Mouse (Mus musculus): ENCODE data around the gene Pibf1. TPM values are rescaled to one million over a fixed set of nuclear protein-coding genes. Genes with fewer than 3 reads are reported as not detected.

Pibf1 gene
- polyA plus RNA-seq, 1 experiment from 2014 or later = 24.8 TPM

GRCm38 (mm10) chr14:99262026-99262425, 162.8 kb downstream of the Pibf1 start:
- H3K4me1 ChIP-seq (ENCODE audit: control insufficient read depth, insufficient read depth, low read length) = no peaks in the 10 kb centered on the region
- no peak overlapping the region for H3K4me2 ChIP-seq (ENCODE audit: low read depth, severe bottlenecking)
- WGBS = 95% methylated on average over 12 of the region's 12 CpGs
- no peaks in the 10 kb centered on the region for H3K9me3 ChIP-seq (ENCODE audit: control insufficient read depth, low read length)
- no peak overlapping the region for H3K9ac ChIP-seq (ENCODE audit: low read length)
- H3K27me3 ChIP-seq (ENCODE audit: control insufficient read depth, insufficient read depth, low read length) = no peaks in the 10 kb centered on the region
- ATAC-seq (ENCODE audit: insufficient number of reproducible peaks, low FRiP score, low TSS enrichment, low read depth) (no peak), DNase-seq (ENCODE audit: low spot score) (no peak)
- H3K4me3 ChIP-seq (ENCODE audit: low read depth, low read length) = no peak overlapping the region
- no peak overlapping the region for H3K27ac ChIP-seq (replicated peaks; ENCODE audit: low read depth, low read length)
- no peaks in the 10 kb centered on the region for H3K36me3 ChIP-seq (ENCODE audit: control insufficient read depth, insufficient read depth, low read length)

GRCm38 (mm10) chr14:99263816-99264215, 164.6 kb downstream of the Pibf1 start:
- H3K27me3 ChIP-seq (ENCODE audit: control insufficient read depth, insufficient read depth, low read length) = no peaks in the 10 kb centered on the region
- H3K9ac ChIP-seq (ENCODE audit: low read length) = no peak overlapping the region
- ATAC-seq (ENCODE audit: insufficient number of reproducible peaks, low FRiP score, low TSS enrichment, low read depth) = no peak
- 93% methylated on average over 6 of the region's 6 CpGs for WGBS
- no peak for DNase-seq (ENCODE audit: low spot score)
- no peaks in the 10 kb centered on the region for H3K4me1 ChIP-seq (ENCODE audit: control insufficient read depth, insufficient read depth, low read length)
- no peak overlapping the region for H3K4me3 ChIP-seq (ENCODE audit: low read depth, low read length)
- no peak overlapping the region for H3K27ac ChIP-seq (replicated peaks; ENCODE audit: low read depth, low read length)
- no peak overlapping the region for H3K4me2 ChIP-seq (ENCODE audit: low read depth, severe bottlenecking)
- H3K36me3 ChIP-seq (ENCODE audit: control insufficient read depth, insufficient read depth, low read length) = no peaks in the 10 kb centered on the region
- no peaks in the 10 kb centered on the region for H3K9me3 ChIP-seq (ENCODE audit: control insufficient read depth, low read length)

GRCm38 (mm10) chr14:99265791-99266190, 166.6 kb downstream of the Pibf1 start:
- no peak overlapping the region for H3K4me2 ChIP-seq (ENCODE audit: low read depth, severe bottlenecking)
- DNase-seq (ENCODE audit: low spot score) = no peak
- no peaks in the 10 kb centered on the region for H3K9me3 ChIP-seq (ENCODE audit: control insufficient read depth, low read length)
- WGBS = 93% methylated on average over 14 of the region's 14 CpGs
- H3K4me1 ChIP-seq (ENCODE audit: control insufficient read depth, insufficient read depth, low read length) = no peaks in the 10 kb centered on the region
- H3K27me3 ChIP-seq (ENCODE audit: control insufficient read depth, insufficient read depth, low read length) = no peaks in the 10 kb centered on the region
- ATAC-seq (ENCODE audit: insufficient number of reproducible peaks, low FRiP score, low TSS enrichment, low read depth) = no peak
- H3K4me3 ChIP-seq (ENCODE audit: low read depth, low read length) = no peak overlapping the region
- H3K27ac ChIP-seq (replicated peaks; ENCODE audit: low read depth, low read length) = no peak overlapping the region
- no peaks in the 10 kb centered on the region for H3K36me3 ChIP-seq (ENCODE audit: control insufficient read depth, insufficient read depth, low read length)
- no peak overlapping the region for H3K9ac ChIP-seq (ENCODE audit: low read length)

- no peaks in the 10 kb centered on the region for H3K9me3 ChIP-seq (ENCODE audit: control insufficient read depth, low read length)
- no peak overlapping the region for H3K9ac ChIP-seq (ENCODE audit: low read length)
- 75% methylated on average over 5 of the region's 5 CpGs for WGBS
- H3K4me1 ChIP-seq (ENCODE audit: control insufficient read depth, insufficient read depth, low read length) = no peaks in the 10 kb centered on the region
- H3K4me3 ChIP-seq (ENCODE audit: low read depth, low read length) = no peak overlapping the region
- ATAC-seq (ENCODE audit: insufficient number of reproducible peaks, low FRiP score, low TSS enrichment, low read depth) (no peak), DNase-seq (ENCODE audit: low spot score) (no peak)
- H3K27ac ChIP-seq (replicated peaks; ENCODE audit: low read depth, low read length) = no peak overlapping the region
- no peaks in the 10 kb centered on the region for H3K36me3 ChIP-seq (ENCODE audit: control insufficient read depth, insufficient read depth, low read length)
- H3K27me3 ChIP-seq (ENCODE audit: control insufficient read depth, insufficient read depth, low read length) = no peaks in the 10 kb centered on the region
- no peak overlapping the region for H3K4me2 ChIP-seq (ENCODE audit: low read depth, severe bottlenecking)
These were observed 167.5 kb downstream of the Pibf1 start for GRCm38 (mm10) chr14:99266749-99267148.

GRCm38 (mm10) chr14:99274056-99274455, 174.8 kb downstream of the Pibf1 start:
- 82% methylated on average over 2 of the region's 2 CpGs for WGBS
- ATAC-seq (ENCODE audit: insufficient number of reproducible peaks, low FRiP score, low TSS enrichment, low read depth) = no peak
- Histone ChIP-seq H3K9me3 (ENCODE audit: control insufficient read depth, low read length) (no peaks in the 10 kb centered on the region), H3K36me3 (ENCODE audit: control insufficient read depth, insufficient read depth, low read length) (no peaks in the 10 kb centered on the region), H3K9ac (ENCODE audit: low read length) (no peak overlapping the region), H3K27me3 (ENCODE audit: control insufficient read depth, insufficient read depth, low read length) (no peaks in the 10 kb centered on the region), H3K4me2 (ENCODE audit: low read depth, severe bottlenecking) (no peak overlapping the region), H3K27ac (replicated peaks; ENCODE audit: low read depth, low read length) (no peak overlapping the region), H3K4me3 (ENCODE audit: low read depth, low read length) (no peak overlapping the region), H3K4me1 (ENCODE audit: control insufficient read depth, insufficient read depth, low read length) (0 out of 2 replicates have a peak, but pooled peaks cover 4% of the 10 kb centered on the region)
- no peak for DNase-seq (ENCODE audit: low spot score)

- no peaks in the 10 kb centered on the region for H3K9me3 ChIP-seq (ENCODE audit: control insufficient read depth, low read length)
- ATAC-seq (ENCODE audit: insufficient number of reproducible peaks, low FRiP score, low TSS enrichment, low read depth) (no peak), DNase-seq (ENCODE audit: low spot score) (no peak)
- no peak overlapping the region for H3K4me2 ChIP-seq (ENCODE audit: low read depth, severe bottlenecking)
- H3K27ac ChIP-seq (replicated peaks; ENCODE audit: low read depth, low read length) = no peak overlapping the region
- H3K27me3 ChIP-seq (ENCODE audit: control insufficient read depth, insufficient read depth, low read length) = no peaks in the 10 kb centered on the region
- H3K36me3 ChIP-seq (ENCODE audit: control insufficient read depth, insufficient read depth, low read length) = no peaks in the 10 kb centered on the region
- no peak overlapping the region for H3K4me3 ChIP-seq (ENCODE audit: low read depth, low read length)
- H3K4me1 ChIP-seq (ENCODE audit: control insufficient read depth, insufficient read depth, low read length) = 0 out of 2 replicates have a peak, but pooled peaks cover 4% of the 10 kb centered on the region
- WGBS = 10% methylated on average over 4 of the region's 4 CpGs
- no peak overlapping the region for H3K9ac ChIP-seq (ENCODE audit: low read length)
These were observed 176.6 kb downstream of the Pibf1 start for GRCm38 (mm10) chr14:99275827-99276226.

GRCm38 (mm10) chr14:99278312-99278711, 179.1 kb downstream of the Pibf1 start:
- no peak for ATAC-seq (ENCODE audit: insufficient number of reproducible peaks, low FRiP score, low TSS enrichment, low read depth)
- H3K27ac ChIP-seq (replicated peaks; ENCODE audit: low read depth, low read length) = no peak overlapping the region
- no peak for DNase-seq (ENCODE audit: low spot score)
- no peaks in the 10 kb centered on the region for H3K9me3 ChIP-seq (ENCODE audit: control insufficient read depth, low read length)
- H3K4me2 ChIP-seq (ENCODE audit: low read depth, severe bottlenecking) = no peak overlapping the region
- H3K27me3 ChIP-seq (ENCODE audit: control insufficient read depth, insufficient read depth, low read length) = no peaks in the 10 kb centered on the region
- 25% methylated on average over 9 of the region's 9 CpGs for WGBS
- 0 out of 2 replicates have a peak, but pooled peaks cover 4% of the 10 kb centered on the region for H3K4me1 ChIP-seq (ENCODE audit: control insufficient read depth, insufficient read depth, low read length)
- H3K4me3 ChIP-seq (ENCODE audit: low read depth, low read length) = no peak overlapping the region
- no peaks in the 10 kb centered on the region for H3K36me3 ChIP-seq (ENCODE audit: control insufficient read depth, insufficient read depth, low read length)
- no peak overlapping the region for H3K9ac ChIP-seq (ENCODE audit: low read length)

- H3K9me3 ChIP-seq (ENCODE audit: control insufficient read depth, low read length) = no peaks in the 10 kb centered on the region
- no peak overlapping the region for H3K4me3 ChIP-seq (ENCODE audit: low read depth, low read length)
- H3K4me1 ChIP-seq (ENCODE audit: control insufficient read depth, insufficient read depth, low read length) = 0 out of 2 replicates have a peak, but pooled peaks cover 4% of the 10 kb centered on the region
- H3K27ac ChIP-seq (replicated peaks; ENCODE audit: low read depth, low read length) = no peak overlapping the region
- ATAC-seq (ENCODE audit: insufficient number of reproducible peaks, low FRiP score, low TSS enrichment, low read depth) (no peak), DNase-seq (ENCODE audit: low spot score) (no peak)
- no peak overlapping the region for H3K4me2 ChIP-seq (ENCODE audit: low read depth, severe bottlenecking)
- no peaks in the 10 kb centered on the region for H3K36me3 ChIP-seq (ENCODE audit: control insufficient read depth, insufficient read depth, low read length)
- 37% methylated on average over 12 of the region's 12 CpGs for WGBS
- H3K9ac ChIP-seq (ENCODE audit: low read length) = no peak overlapping the region
- H3K27me3 ChIP-seq (ENCODE audit: control insufficient read depth, insufficient read depth, low read length) = no peaks in the 10 kb centered on the region
These were observed 179.7 kb downstream of the Pibf1 start for GRCm38 (mm10) chr14:99278763-99279486.

GRCm38 (mm10) chr14:99280399-99280798, 181.2 kb downstream of the Pibf1 start:
- WGBS = 84% methylated on average over 5 of the region's 5 CpGs
- H3K27ac ChIP-seq (replicated peaks; ENCODE audit: low read depth, low read length) = no peak overlapping the region
- no peak overlapping the region for H3K4me3 ChIP-seq (ENCODE audit: low read depth, low read length)
- DNase-seq (ENCODE audit: low spot score) (no peak), ATAC-seq (ENCODE audit: insufficient number of reproducible peaks, low FRiP score, low TSS enrichment, low read depth) (no peak)
- H3K9ac ChIP-seq (ENCODE audit: low read length) = no peak overlapping the region
- H3K27me3 ChIP-seq (ENCODE audit: control insufficient read depth, insufficient read depth, low read length) = no peaks in the 10 kb centered on the region
- H3K4me2 ChIP-seq (ENCODE audit: low read depth, severe bottlenecking) = no peak overlapping the region
- H3K36me3 ChIP-seq (ENCODE audit: control insufficient read depth, insufficient read depth, low read length) = no peaks in the 10 kb centered on the region
- 0 out of 2 replicates have a peak, but pooled peaks cover 4% of the 10 kb centered on the region for H3K4me1 ChIP-seq (ENCODE audit: control insufficient read depth, insufficient read depth, low read length)
- no peaks in the 10 kb centered on the region for H3K9me3 ChIP-seq (ENCODE audit: control insufficient read depth, low read length)
